Comparison of ENCODE assay signal across 7 mouse cellular contexts in the genomic region with DNA sequence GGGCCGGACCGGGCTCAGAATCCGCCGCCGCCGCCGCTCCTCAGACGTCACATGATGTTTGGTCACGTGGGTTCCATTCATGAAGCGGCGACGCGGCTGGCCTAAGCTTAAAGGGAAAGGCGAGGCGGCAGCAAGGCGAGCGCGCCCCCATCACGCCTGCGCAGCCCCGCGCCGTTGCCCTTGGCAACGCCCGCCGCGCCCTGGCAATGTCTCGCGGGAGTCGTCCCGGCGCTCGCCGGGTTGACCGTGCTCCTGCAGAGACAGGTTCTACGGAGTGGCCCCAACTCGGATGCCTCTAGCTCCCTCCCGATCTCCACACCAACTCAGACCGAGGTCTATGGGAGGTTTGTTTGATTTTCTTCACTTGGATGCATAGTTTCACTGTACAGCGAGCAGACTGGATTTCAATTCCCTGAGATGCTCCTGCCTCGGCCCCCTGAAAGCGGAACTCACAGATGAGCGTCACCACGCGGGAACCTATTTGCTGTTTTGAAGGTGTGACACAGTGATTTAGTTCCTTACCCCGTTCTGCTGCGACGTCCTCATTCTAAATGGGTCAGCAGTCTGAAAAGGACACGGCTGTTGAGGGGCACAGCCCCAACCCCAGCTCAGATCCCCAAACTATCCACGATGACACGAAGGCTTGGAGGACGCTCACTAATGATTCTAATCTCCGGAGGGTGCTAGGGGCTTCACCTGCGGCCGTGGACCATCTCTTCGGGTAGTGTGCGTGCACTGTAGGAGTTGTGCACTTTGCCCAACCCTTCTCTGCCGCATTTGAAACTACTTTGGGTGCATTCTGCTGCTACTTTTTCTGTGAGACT. TPM values are rescaled to one million over a fixed set of nuclear protein-coding genes. Genes with fewer than 3 reads are reported as not detected.
A peak's percentile ranks its signal among the peaks of the same experiment; 100 is the strongest.
DNase-seq lines count a peak whose midpoint lies in the region; ATAC-seq lines count a peak whose summit lies in the region.

TSS of gene Mafg (minus strand) at position 81 of the 824 bp plus-strand sequence.

- peak within 1 kb of the TSS; percentile 85 for H3K4me3 ChIP-seq in embryonic facial prominence, embryonic 11.5 days (ENCODE audit: low read depth, low read length)
- H3K4me3 ChIP-seq in limb, embryonic 11.5 days (ENCODE audit: low read depth, low read length) = peak within 1 kb of the TSS; percentile 89
- H3K4me3 ChIP-seq in midbrain, embryonic 14.5 days (replicated peaks; ENCODE audit: low read depth, low read length) = peak within 1 kb of the TSS; percentile 87

- peak; percentile 96 for DNase-seq in adrenal gland, postnatal 14 days
- peak; percentile 98 for DNase-seq in embryonic facial prominence, embryonic 11.5 days (ENCODE audit: low spot score)
- peak; percentile 99 for DNase-seq in heart, adult 11 months
- DNase-seq in kidney, adult 18-20 months = peak; percentile 93
- DNase-seq in limb, embryonic 11.5 days (ENCODE audit: low spot score) = peak; percentile 95
- DNase-seq in midbrain, embryonic 14.5 days = peak; percentile 99
- peak; percentile 85 for DNase-seq in spleen, adult 18-20 months

- peak within 1 kb of the TSS; percentile 94 for H3K9ac ChIP-seq in embryonic facial prominence, embryonic 11.5 days (replicated peaks; ENCODE audit: low read length)
- H3K9ac ChIP-seq in limb, embryonic 11.5 days (ENCODE audit: low read length) = peak within 1 kb of the TSS; percentile 81
- H3K9ac ChIP-seq in midbrain, embryonic 14.5 days (replicated peaks; ENCODE audit: low read length) = peak within 1 kb of the TSS; percentile 89

- WGBS in embryonic facial prominence, embryonic 11.5 days = 10% methylated on average over 58 of the region's 58 CpGs
- 11% methylated on average over 58 of the region's 58 CpGs for WGBS in limb, embryonic 11.5 days
- 10% methylated on average over 58 of the region's 58 CpGs for WGBS in midbrain, embryonic 14.5 days

- H3K27me3 ChIP-seq in embryonic facial prominence, embryonic 11.5 days (ENCODE audit: control insufficient read depth, insufficient read depth, low read length) = no peaks in the 10 kb centered on the region
- H3K27me3 ChIP-seq in limb, embryonic 11.5 days (ENCODE audit: control insufficient read depth, insufficient read depth, low read length) = no peaks in the 10 kb centered on the region
- no peaks in the 10 kb centered on the region for H3K27me3 ChIP-seq in midbrain, embryonic 14.5 days (ENCODE audit: control insufficient read depth, insufficient read depth, low read length)

- ATAC-seq in embryonic facial prominence, embryonic 11.5 days (replicated peaks; ENCODE audit: insufficient number of reproducible peaks, low FRiP score, low TSS enrichment, low read depth) = peak; percentile 87
- ATAC-seq in limb, embryonic 11.5 days (ENCODE audit: insufficient number of reproducible peaks, low FRiP score, low TSS enrichment, low read depth) = peak; percentile 85
- ATAC-seq in midbrain, embryonic 14.5 days (ENCODE audit: low FRiP score, low TSS enrichment) = peak; percentile 90

- H3K4me1 ChIP-seq in embryonic facial prominence, embryonic 11.5 days (ENCODE audit: control insufficient read depth, insufficient read depth, low read length) = peaks cover 9% of the 10 kb centered on the region; the same call in 1 of the 2 replicates
- peaks cover 15% of the 10 kb centered on the region for H3K4me1 ChIP-seq in limb, embryonic 11.5 days (ENCODE audit: control insufficient read depth, insufficient read depth, low read length)
- peaks cover 11% of the 10 kb centered on the region for H3K4me1 ChIP-seq in midbrain, embryonic 14.5 days (ENCODE audit: control insufficient read depth, insufficient read depth, low read length)

- peak within 1 kb of the TSS; percentile 81 for H3K4me2 ChIP-seq in embryonic facial prominence, embryonic 11.5 days (ENCODE audit: low read depth, low read length)
- H3K4me2 ChIP-seq in limb, embryonic 11.5 days (ENCODE audit: low read depth, severe bottlenecking) = peak within 1 kb of the TSS; percentile 95
- peak within 1 kb of the TSS; percentile 90 for H3K4me2 ChIP-seq in midbrain, embryonic 14.5 days (ENCODE audit: low read length)

- H3K27ac ChIP-seq in embryonic facial prominence, embryonic 11.5 days (replicated peaks; ENCODE audit: low read depth, low read length) = peak within 1 kb of the TSS; percentile 75
- peak within 1 kb of the TSS; percentile 77 for H3K27ac ChIP-seq in limb, embryonic 11.5 days (replicated peaks; ENCODE audit: low read depth, low read length)
- peak within 1 kb of the TSS; percentile 87 for H3K27ac ChIP-seq in midbrain, embryonic 14.5 days (replicated peaks; ENCODE audit: low read depth, low read length)

- no peaks in the 10 kb centered on the region; the same call in none of the 2 replicates for H3K36me3 ChIP-seq in embryonic facial prominence, embryonic 11.5 days (replicated peaks; ENCODE audit: control insufficient read depth, insufficient read depth, low read depth, low read length)
- peaks cover 2% of the 10 kb centered on the region; the same call in 1 of the 2 replicates for H3K36me3 ChIP-seq in limb, embryonic 11.5 days (ENCODE audit: control insufficient read depth, insufficient read depth, low read length)
- H3K36me3 ChIP-seq in midbrain, embryonic 14.5 days (ENCODE audit: control insufficient read depth, insufficient read depth, low read length) = peaks cover 8% of the 10 kb centered on the region

- H3K9me3 ChIP-seq in embryonic facial prominence, embryonic 11.5 days (replicated peaks; ENCODE audit: control insufficient read depth, low read length) = no peaks in the 10 kb centered on the region
- no peaks in the 10 kb centered on the region for H3K9me3 ChIP-seq in limb, embryonic 11.5 days (ENCODE audit: control insufficient read depth, low read length)
- no peaks in the 10 kb centered on the region for H3K9me3 ChIP-seq in midbrain, embryonic 14.5 days (ENCODE audit: control insufficient read depth, low read length)

RNA-seq across cellular contexts. Expression of gene Mafg, which starts in this region (rescaled TPM):
- total RNA-seq in adrenal gland, postnatal 14 days (2021) = 51.8 and 55.3 TPM in 2 replicates
- 16.7 and 18.1 TPM in 2 replicates for polyA plus RNA-seq in embryonic facial prominence, embryonic 11.5 days (2014; fragmentation: Nextera tagmentation; extraction: Ambion mirVana)
- 22.6 and 24.2 TPM in 2 replicates for polyA plus RNA-seq in limb, embryonic 11.5 days (2014; fragmentation: Nextera tagmentation; extraction: Ambion mirVana)
- polyA plus RNA-seq in midbrain, embryonic 14.5 days (2014; fragmentation: Nextera tagmentation; extraction: Ambion mirVana) = 37.4 and 42.5 TPM in 2 replicates

Comparison
In these comparisons a context has a peak if more than half of its experiments do, and no peak if none do; other contexts are left out.
1. Peak in every context shown above with its lines: DNase-seq, ATAC-seq, H3K4me3 ChIP-seq and H3K27ac ChIP-seq.